Mouse (Mus musculus) E14TG2a.4 (cell line): ENCODE data around the gene Caprin1.

Source experiments
- H3K27me3 ChIP-seq: 2 replicates; pipeline ENCODE4 v1.6.1; 2014; ENCODE audit warnings: low read length, control low read depth; ENCODE audit not compliant: insufficient read depth
- H3K36me3 ChIP-seq: 2 replicates; pipeline ENCODE4 v1.6.1; 2014; ENCODE audit warnings: low read length, control low read depth; ENCODE audit not compliant: insufficient read depth
- H3K4me1 ChIP-seq: replicated peaks from 2 replicates; pipeline ENCODE4 v1.6.1; 2014; ENCODE audit warnings: low read depth, low read length, control low read depth
- H3K4me3 ChIP-seq: replicated peaks from 2 replicates; pipeline ENCODE4 v1.5.1; 2014; ENCODE audit warnings: mild to moderate bottlenecking, low read length
- H3K9me3 ChIP-seq: 2 replicates; pipeline ENCODE4 v1.6.1; 2014; ENCODE audit warnings: low read length, control low read depth
- CTCF ChIP-seq: conservative IDR thresholded peaks from 2 replicates; pipeline ENCODE4 v1.5.1; 2014; ENCODE audit warnings: low read length
- NANOG ChIP-seq: IDR thresholded peaks from 2 replicates; pipeline ENCODE4 v1.6.1; 2014; ENCODE audit warnings: borderline replicate concordance, low read length, mixed read lengths
- POU5F1 ChIP-seq: IDR thresholded peaks from 2 replicates; pipeline ENCODE4 v1.6.1; 2014; ENCODE audit warnings: low read length, borderline replicate concordance

Gene Caprin1

DNA sequence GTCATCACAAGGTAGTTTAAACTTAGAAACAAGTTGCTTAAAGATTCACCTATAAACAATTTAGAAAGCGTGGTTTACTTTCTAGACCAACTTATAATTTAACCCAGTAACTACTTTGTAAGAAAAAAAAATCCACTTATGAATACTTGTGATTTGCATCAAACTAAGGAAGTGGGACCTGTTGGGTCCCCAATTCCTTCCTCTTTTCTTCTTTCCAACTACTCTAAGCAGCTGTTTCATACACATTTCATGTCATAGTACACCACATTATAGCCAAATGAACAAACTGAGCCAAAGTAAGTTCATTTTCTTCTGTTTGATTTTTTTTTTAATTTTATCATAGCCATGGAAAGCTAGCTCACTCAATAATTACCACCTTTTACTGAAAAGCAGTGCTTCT lies 11.7 kb downstream of the Caprin1 start:
- H3K9me3 ChIP-seq = no peaks in the 10 kb centered on the region
- no peaks in the 10 kb centered on the region for H3K27me3 ChIP-seq
- TF ChIP-seq NANOG (no peak), CTCF (no peak), POU5F1 (no peak)
- H3K36me3 ChIP-seq = peaks cover 89% of the 10 kb centered on the region
- H3K4me3 ChIP-seq = no peak overlapping the region
- H3K4me1 ChIP-seq = peaks cover 69% of the 10 kb centered on the region

DNA sequence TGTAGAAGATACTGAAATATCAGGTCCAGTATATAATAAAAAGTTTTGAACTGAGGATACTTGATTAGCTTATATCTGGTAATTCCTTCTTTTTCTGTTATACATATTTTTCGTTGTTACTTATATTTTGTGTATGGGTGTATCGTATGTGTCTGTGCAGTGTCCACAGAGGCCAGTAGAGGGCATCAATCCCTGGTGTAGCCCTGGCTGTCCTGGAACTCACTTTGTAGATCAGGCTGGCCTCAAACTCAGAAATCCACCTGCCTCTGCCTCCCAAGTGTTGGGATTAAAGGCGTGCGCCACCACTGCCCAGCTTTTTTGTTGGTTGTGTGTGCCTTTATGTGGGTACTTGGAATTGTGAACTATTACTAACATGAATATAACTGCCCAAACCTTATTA lies 12.8 kb downstream of the Caprin1 start:
- Histone ChIP-seq H3K4me1 (peaks cover 58% of the 10 kb centered on the region), H3K9me3 (no peaks in the 10 kb centered on the region), H3K36me3 (peaks cover 89% of the 10 kb centered on the region), H3K4me3 (no peak overlapping the region), H3K27me3 (no peaks in the 10 kb centered on the region)
- TF ChIP-seq CTCF (peak; percentile 40), NANOG (no peak)

DNA sequence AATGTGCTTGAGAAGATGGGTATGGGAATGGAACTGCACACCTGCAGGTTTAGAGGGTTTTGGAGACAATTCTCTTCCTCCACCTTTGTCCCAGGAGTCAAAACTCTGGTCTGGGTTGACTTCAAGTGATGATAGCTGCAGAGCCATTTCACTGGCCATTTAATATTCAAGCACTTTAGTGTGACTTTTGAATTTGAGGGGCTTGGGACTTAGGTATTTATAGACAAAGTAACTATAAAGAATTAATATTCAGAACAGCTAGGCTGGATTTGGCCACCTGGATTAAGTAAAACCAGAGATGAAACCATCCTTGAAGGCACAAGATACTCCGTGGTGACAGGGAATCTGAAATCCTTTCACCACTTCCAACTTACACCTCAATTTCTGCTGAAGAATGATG lies 35.0 kb downstream of the Caprin1 start:
- Histone ChIP-seq H3K36me3 (peaks cover 59% of the 10 kb centered on the region), H3K4me3 (no peak overlapping the region), H3K9me3 (no peaks in the 10 kb centered on the region), H3K27me3 (no peaks in the 10 kb centered on the region), H3K4me1 (peaks cover 32% of the 10 kb centered on the region)
- TF ChIP-seq NANOG = no peak
- no peak for TF ChIP-seq POU5F1
- TF ChIP-seq CTCF = no peak

GRCm38 (mm10) chr2:103761993-103762392 lies 35.5 kb downstream of the Caprin1 start:
- Histone ChIP-seq H3K4me3 (peak overlapping the region; percentile 97), H3K9me3 (no peaks in the 10 kb centered on the region), H3K4me1 (peaks cover 37% of the 10 kb centered on the region), H3K27me3 (no peaks in the 10 kb centered on the region), H3K36me3 (peaks cover 59% of the 10 kb centered on the region)
- no peak for TF ChIP-seq POU5F1
- no peak for TF ChIP-seq NANOG
- TF ChIP-seq CTCF = no peak

DNA sequence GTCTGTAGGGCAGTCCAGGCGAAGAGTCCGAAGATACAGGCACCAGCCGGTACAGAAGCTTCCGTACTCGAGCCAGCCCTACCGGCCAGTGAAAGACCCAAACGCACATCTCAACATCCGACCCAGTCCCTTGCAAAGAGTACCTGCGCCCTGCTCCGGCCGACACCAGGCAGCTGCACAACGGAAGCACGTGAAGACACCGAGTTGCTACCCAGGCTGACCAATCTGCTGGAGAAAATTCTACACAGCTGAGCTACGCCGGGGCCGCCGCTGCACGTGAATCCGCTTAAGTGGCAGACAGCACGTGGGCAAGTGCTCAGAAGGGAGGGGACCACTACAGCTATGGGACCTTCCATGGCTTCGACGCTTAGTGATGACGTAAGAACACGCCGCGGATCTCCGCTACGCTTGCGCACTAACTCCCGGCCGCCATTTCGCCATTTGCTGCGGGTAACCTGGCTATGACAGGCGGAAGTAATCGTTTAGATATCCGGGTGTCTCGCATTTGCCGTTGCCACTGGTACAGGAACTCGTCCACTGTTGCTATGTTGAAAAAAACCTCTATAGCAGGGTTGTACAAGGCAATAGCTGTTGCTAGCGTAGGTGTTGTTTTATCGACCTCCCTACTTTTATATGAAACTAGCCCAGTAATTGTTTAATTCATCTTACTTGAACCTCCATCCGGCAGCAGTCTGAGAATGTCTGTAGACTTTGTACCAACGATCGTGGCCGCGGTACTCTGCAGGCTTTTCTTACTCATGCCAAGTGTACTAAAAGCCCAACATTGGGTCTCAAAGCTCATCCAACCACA lies 36.3 kb downstream of the Caprin1 start, which contains the start of gene Nat10:
Gene Nat10, minus strand, starts transcription at position 365 of the 811 bp plus-strand sequence.
- Histone ChIP-seq H3K4me3 (peak within 1 kb of the TSS; percentile 97), H3K9me3 (no peaks in the 10 kb centered on the region), H3K27me3 (no peaks in the 10 kb centered on the region), H3K36me3 (peaks cover 58% of the 10 kb centered on the region), H3K4me1 (peaks cover 40% of the 10 kb centered on the region)
- TF ChIP-seq POU5F1 (no peak), CTCF (no peak), NANOG (no peak)

DNA sequence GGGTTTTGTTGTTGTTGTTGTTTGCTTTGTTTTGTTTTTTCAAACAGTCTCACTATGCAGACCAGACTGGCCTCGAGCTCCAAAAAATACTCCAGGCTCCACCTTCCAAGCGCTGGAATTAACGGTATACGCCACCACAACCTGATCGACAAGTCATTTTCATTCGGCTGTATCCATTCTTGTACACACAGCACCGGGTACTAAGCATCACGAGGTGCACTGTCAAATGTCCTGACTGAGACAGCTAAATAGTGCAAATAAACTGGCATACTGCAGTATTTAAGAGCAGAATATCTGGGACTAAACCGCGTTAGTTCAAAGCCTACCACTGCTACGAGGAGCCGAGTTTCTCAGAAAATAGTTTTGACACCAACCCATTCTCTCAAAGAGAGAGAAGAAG lies 37.0 kb downstream of the Caprin1 start:
- peaks cover 40% of the 10 kb centered on the region for H3K4me1 ChIP-seq
- peak overlapping the region; percentile 97 for H3K4me3 ChIP-seq
- H3K27me3 ChIP-seq = no peaks in the 10 kb centered on the region
- no peaks in the 10 kb centered on the region for H3K9me3 ChIP-seq
- peaks cover 58% of the 10 kb centered on the region for H3K36me3 ChIP-seq
- no peak for TF ChIP-seq POU5F1
- TF ChIP-seq CTCF = no peak
- no peak for TF ChIP-seq NANOG

- peaks cover 80% of the 10 kb centered on the region for H3K36me3 ChIP-seq
- TF ChIP-seq NANOG (no peak), CTCF (no peak)
- no peaks in the 10 kb centered on the region for H3K9me3 ChIP-seq
- H3K4me1 ChIP-seq = peaks cover 35% of the 10 kb centered on the region
- H3K4me3 ChIP-seq = no peak overlapping the region
- no peaks in the 10 kb centered on the region for H3K27me3 ChIP-seq
Measured at GRCm38 (mm10) chr2:103755458-103756085, 41.9 kb downstream of the Caprin1 start.

DNA sequence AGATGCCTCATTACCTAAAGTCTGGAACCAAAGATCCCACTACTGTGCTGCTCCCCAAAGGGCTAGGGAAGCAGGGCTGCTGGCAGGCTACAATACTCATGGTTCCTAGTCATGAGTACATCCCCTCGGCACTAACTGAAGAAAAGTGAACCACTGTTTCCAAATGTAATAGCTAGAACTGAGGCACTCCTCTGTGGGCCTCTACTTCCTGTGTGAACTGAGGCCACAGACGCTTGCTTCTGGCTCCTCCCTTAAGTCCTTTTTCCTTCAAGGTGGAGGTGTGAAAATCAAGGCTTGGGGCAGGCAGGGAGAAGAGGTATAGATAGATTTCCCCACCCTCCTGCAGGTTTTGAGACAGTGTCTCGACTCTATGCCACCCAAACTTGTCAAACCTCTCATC lies 42.8 kb downstream of the Caprin1 start:
- peaks cover 37% of the 10 kb centered on the region for H3K4me1 ChIP-seq
- H3K9me3 ChIP-seq = no peaks in the 10 kb centered on the region
- no peak overlapping the region for H3K4me3 ChIP-seq
- no peak for TF ChIP-seq NANOG
- TF ChIP-seq CTCF = no peak
- no peak for TF ChIP-seq POU5F1
- H3K27me3 ChIP-seq = no peaks in the 10 kb centered on the region
- H3K36me3 ChIP-seq = peaks cover 90% of the 10 kb centered on the region

GRCm38 (mm10) chr2:103751771-103752170 lies 45.7 kb downstream of the Caprin1 start:
- TF ChIP-seq CTCF = no peak
- H3K36me3 ChIP-seq = peaks cover 99% of the 10 kb centered on the region
- no peaks in the 10 kb centered on the region for H3K27me3 ChIP-seq
- H3K9me3 ChIP-seq = no peaks in the 10 kb centered on the region
- H3K4me3 ChIP-seq = no peak overlapping the region
- H3K4me1 ChIP-seq = peaks cover 35% of the 10 kb centered on the region
